Mouse (Mus musculus) midbrain, embryonic 16.5 days (tissue): ENCODE measurements around the gene Epc2. TPM values are rescaled to one million over a fixed set of nuclear protein-coding genes. Genes with fewer than 3 reads are reported as not detected.

Source experiments
- ATAC-seq: fragments of 200-750 bp; cut with Nextera tagmentation; 2 replicates; pipeline ENCODE4 v1.8.0; 2017; ENCODE audit warnings: moderate TSS enrichment
- H3K27ac ChIP-seq: fragments of 300-500 bp; sonication (generic); 2 replicates; pipeline ENCODE4 v1.5.1; 2014; ENCODE audit warnings: mild to moderate bottlenecking, low read length, mixed read lengths
- H3K27me3 ChIP-seq: fragments of 300-500 bp; sonication (generic); 2 replicates; pipeline ENCODE4 v1.6.1; 2014; ENCODE audit warnings: low read depth, low read length, mixed read lengths; ENCODE audit not compliant: control insufficient read depth, insufficient read depth
- H3K36me3 ChIP-seq: fragments of 300-500 bp; sonication (generic); 2 replicates; pipeline ENCODE4 v1.6.1; 2014; ENCODE audit warnings: mild to moderate bottlenecking, low read length, moderate library complexity, mixed read lengths; ENCODE audit not compliant: control insufficient read depth, insufficient read depth
- H3K4me1 ChIP-seq: fragments of 300-500 bp; sonication (generic); 2 replicates; pipeline ENCODE4 v1.6.1; 2014; ENCODE audit warnings: mild to moderate bottlenecking, low read length, mixed read lengths; ENCODE audit not compliant: control insufficient read depth, insufficient read depth
- H3K4me2 ChIP-seq: fragments of 300-500 bp; sonication (generic); 2 replicates; pipeline ENCODE4 v1.6.1; 2014; ENCODE audit warnings: mild to moderate bottlenecking, low read length, mixed read lengths
- H3K4me3 ChIP-seq: fragments of 300-500 bp; sonication (generic); 2 replicates; pipeline ENCODE4 v1.5.1; 2014; ENCODE audit warnings: low read depth, mild to moderate bottlenecking, low read length, moderate library complexity, mixed read lengths
- H3K9ac ChIP-seq: fragments of 300-500 bp; sonication (generic); 2 replicates; pipeline ENCODE4 v1.6.1; 2014; ENCODE audit warnings: low read depth, low read length, mixed read lengths
- H3K9me3 ChIP-seq: fragments of 300-500 bp; sonication (generic); replicated peaks from 2 replicates; pipeline ENCODE4 v1.6.1; 2014; ENCODE audit warnings: mild to moderate bottlenecking, low read length, mixed read lengths; ENCODE audit not compliant: control insufficient read depth, poor library complexity, severe bottlenecking
- WGBS: fragments of 180-500 bp; shearing (Covaris S2); extraction: QIAGEN DNeasy Blood & Tissue Kit; methylation state at CpG from one replicate; pipeline ENCODE4 v1.1.7; 2014; 5-methylcytosine and 5-hydroxymethylcytosine counted together
- polyA plus RNA-seq: library from polyadenylated mRNA; unstranded; fragments of >200 nt; fragmentation: Nextera tagmentation; extraction: Ambion mirVana; gene quantifications from 2 replicates; pipeline ENCODE4 v1.2.1, GENCODE M21; 2015

Epc2 gene
- polyA plus RNA-seq, 1 experiment from 2014 or later: 9.5 TPM

DNA sequence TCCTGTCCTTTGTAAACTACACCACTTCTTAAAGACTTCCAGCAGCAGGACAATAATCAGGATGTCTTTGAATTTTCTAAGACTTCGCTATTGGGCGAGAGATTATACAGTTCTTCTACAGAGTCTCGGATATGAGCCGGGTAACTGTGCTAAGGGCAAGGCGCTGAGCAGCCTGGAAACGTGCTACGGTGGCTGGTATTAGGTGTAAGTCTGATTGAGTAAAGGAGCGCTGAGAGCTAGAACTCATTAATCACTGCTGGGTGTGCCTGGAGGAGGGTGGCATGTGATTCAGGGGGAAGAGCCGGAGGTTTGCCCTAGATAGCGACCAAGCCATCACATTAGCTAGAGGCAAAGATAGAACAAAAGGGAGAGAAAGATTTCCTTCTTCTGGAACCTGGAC, 25.1 kb upstream of the Epc2 start:
- Histone ChIP-seq H3K27ac (no peak overlapping the region), H3K4me3 (no peak overlapping the region), H3K4me2 (no peak overlapping the region), H3K36me3 (no peaks in the 10 kb centered on the region), H3K9me3 (no peaks in the 10 kb centered on the region), H3K9ac (no peak overlapping the region), H3K27me3 (no peaks in the 10 kb centered on the region), H3K4me1 (no peaks in the 10 kb centered on the region)
- WGBS: 80% methylated on average over 10 of the region's 10 CpGs
- ATAC-seq: no peak

GRCm38 (mm10) chr2:49431015-49431414, 20.3 kb upstream of the Epc2 start:
- no peaks in the 10 kb centered on the region for H3K36me3 ChIP-seq
- ATAC-seq: no peak
- no peak overlapping the region for H3K9ac ChIP-seq
- 96% methylated on average over 1 of the region's 1 CpGs for whole genome bisulfite sequencing
- H3K4me3 ChIP-seq: no peak overlapping the region
- no peaks in the 10 kb centered on the region for H3K27me3 ChIP-seq
- H3K27ac ChIP-seq: no peak overlapping the region
- no peak overlapping the region for H3K4me2 ChIP-seq
- no peaks in the 10 kb centered on the region for H3K4me1 ChIP-seq
- no peaks in the 10 kb centered on the region for H3K9me3 ChIP-seq

- no peak for ATAC-seq
- 78% methylated on average over 9 of the region's 9 CpGs for WGBS
- no peak overlapping the region for H3K4me2 ChIP-seq
- no peak overlapping the region for H3K9ac ChIP-seq
- H3K9me3 ChIP-seq: no peaks in the 10 kb centered on the region
- no peaks in the 10 kb centered on the region for H3K4me1 ChIP-seq
- no peak overlapping the region for H3K27ac ChIP-seq
- no peaks in the 10 kb centered on the region for H3K27me3 ChIP-seq
- no peak overlapping the region for H3K4me3 ChIP-seq
- H3K36me3 ChIP-seq: no peaks in the 10 kb centered on the region
These were observed 18.1 kb upstream of the Epc2 start for GRCm38 (mm10) chr2:49433211-49433610.

DNA sequence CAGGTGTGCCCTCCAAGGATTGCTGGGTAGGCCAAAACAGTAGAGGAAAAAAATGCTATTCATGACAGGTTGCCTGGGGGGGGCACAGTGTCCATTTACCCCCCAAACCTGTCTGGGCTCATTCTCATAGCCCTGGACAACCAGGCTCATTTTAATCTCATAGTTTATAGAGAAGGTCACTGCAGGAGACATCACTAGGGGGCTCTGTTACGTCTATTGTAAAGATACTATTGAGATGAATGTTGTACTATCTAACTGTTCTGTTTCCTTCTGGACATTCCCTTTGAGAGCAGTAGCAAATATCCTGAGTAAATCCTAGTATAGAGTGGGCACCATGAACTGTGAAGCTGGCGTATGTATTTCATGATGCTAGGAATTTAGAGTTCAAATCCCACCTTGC, 5.0 kb upstream of the Epc2 start:
- no peak for ATAC-seq
- WGBS: 72% methylated on average over 2 of the region's 2 CpGs
- H3K27ac ChIP-seq: no peak overlapping the region
- no peaks in the 10 kb centered on the region for H3K36me3 ChIP-seq
- H3K9ac ChIP-seq: no peak overlapping the region
- no peak overlapping the region for H3K4me2 ChIP-seq
- no peaks in the 10 kb centered on the region for H3K9me3 ChIP-seq
- H3K27me3 ChIP-seq: no peaks in the 10 kb centered on the region
- H3K4me1 ChIP-seq: peaks cover 4% of the 10 kb centered on the region; the same call in 1 of the 2 replicates
- no peak overlapping the region for H3K4me3 ChIP-seq

GRCm38 (mm10) chr2:49447586-49448475, 3.5 kb upstream of the Epc2 start:
- ATAC-seq: no peak
- WGBS: 53% methylated on average over 8 of the region's 8 CpGs
- H3K4me2 ChIP-seq: no peak overlapping the region
- no peak overlapping the region for H3K9ac ChIP-seq
- H3K9me3 ChIP-seq: no peaks in the 10 kb centered on the region
- H3K27me3 ChIP-seq: no peaks in the 10 kb centered on the region
- H3K4me1 ChIP-seq: peaks cover 4% of the 10 kb centered on the region; the same call in 1 of the 2 replicates
- H3K4me3 ChIP-seq: no peak overlapping the region
- no peak overlapping the region; the same call in 1 of the 2 replicates for H3K27ac ChIP-seq
- no peaks in the 10 kb centered on the region for H3K36me3 ChIP-seq

- H3K4me2 ChIP-seq: peak overlapping the region; percentile 95
- no peaks in the 10 kb centered on the region for H3K36me3 ChIP-seq
- peaks cover 19% of the 10 kb centered on the region for H3K4me1 ChIP-seq
- WGBS: 13% methylated on average over 4 of the region's 4 CpGs
- no peaks in the 10 kb centered on the region for H3K9me3 ChIP-seq
- peak overlapping the region; percentile 99 for H3K4me3 ChIP-seq
- peak overlapping the region; percentile 98; the same call in 1 of the 2 replicates for H3K9ac ChIP-seq
- no peak for ATAC-seq
- H3K27me3 ChIP-seq: no peaks in the 10 kb centered on the region
- H3K27ac ChIP-seq: no peak overlapping the region
These were observed 819 bp upstream of the Epc2 start for GRCm38 (mm10) chr2:49450467-49450866.

- peak overlapping the region; percentile 77 for H3K4me2 ChIP-seq
- peak; percentile 93 for ATAC-seq
- no peaks in the 10 kb centered on the region for H3K36me3 ChIP-seq
- H3K4me3 ChIP-seq: peak overlapping the region; percentile 99
- H3K27me3 ChIP-seq: no peaks in the 10 kb centered on the region
- no peaks in the 10 kb centered on the region for H3K9me3 ChIP-seq
- H3K4me1 ChIP-seq: peaks cover 23% of the 10 kb centered on the region
- WGBS: 0% methylated on average over 41 of the region's 64 CpGs
- H3K27ac ChIP-seq: peak overlapping the region; percentile 100
- peak overlapping the region; percentile 98 for H3K9ac ChIP-seq
These were observed 438 bp downstream of the Epc2 start for GRCm38 (mm10) chr2:49451637-49452211.

DNA sequence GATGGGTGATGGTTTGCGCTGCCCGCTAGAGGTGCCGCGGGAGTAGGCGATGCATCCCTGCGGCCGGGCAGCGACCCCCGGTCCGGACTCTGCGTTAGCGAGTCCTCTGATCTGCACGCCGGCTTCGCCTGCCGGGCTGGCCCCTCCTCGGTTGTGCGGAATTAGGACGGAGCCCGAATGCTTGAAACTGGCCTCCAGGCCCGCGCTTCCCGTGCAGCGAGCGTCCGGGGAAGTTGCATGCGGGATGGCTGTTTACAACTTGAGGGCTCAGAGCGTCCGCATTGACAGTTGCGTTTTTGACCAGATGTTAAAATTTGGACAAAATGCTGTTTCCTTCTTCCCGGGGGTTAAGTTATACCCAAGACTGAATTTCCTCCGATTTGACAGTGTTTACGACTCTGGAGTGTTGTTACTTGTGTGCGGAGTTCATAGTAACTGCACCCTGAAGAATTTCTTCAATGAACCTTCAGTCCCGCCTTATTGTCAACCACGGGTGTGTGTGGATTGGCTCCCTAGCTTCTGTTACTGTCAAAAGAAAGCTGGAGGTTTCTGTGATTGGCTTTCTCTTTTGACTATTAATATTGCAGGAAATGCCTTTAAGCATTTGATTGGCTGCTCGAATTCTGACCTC, 1.3 kb downstream of the Epc2 start:
- peak overlapping the region; percentile 99 for H3K4me3 ChIP-seq
- no peaks in the 10 kb centered on the region for H3K27me3 ChIP-seq
- peaks cover 23% of the 10 kb centered on the region for H3K4me1 ChIP-seq
- H3K27ac ChIP-seq: peak overlapping the region; percentile 100
- peak; percentile 63 for ATAC-seq
- H3K9me3 ChIP-seq: no peaks in the 10 kb centered on the region
- H3K9ac ChIP-seq: peak overlapping the region; percentile 98
- no peaks in the 10 kb centered on the region for H3K36me3 ChIP-seq
- WGBS: under 1% methylated on average over 37 of the region's 37 CpGs
- H3K4me2 ChIP-seq: peak overlapping the region; percentile 77

- whole genome bisulfite sequencing: 81% methylated on average over 2 of the region's 2 CpGs
- H3K9ac ChIP-seq: no peak overlapping the region
- ATAC-seq: no peak
- no peaks in the 10 kb centered on the region for H3K27me3 ChIP-seq
- no peak overlapping the region for H3K27ac ChIP-seq
- H3K36me3 ChIP-seq: no peaks in the 10 kb centered on the region
- peaks cover 19% of the 10 kb centered on the region for H3K4me1 ChIP-seq
- peaks cover 3% of the 10 kb centered on the region; the same call in 1 of the 2 replicates for H3K9me3 ChIP-seq
- H3K4me3 ChIP-seq: no peak overlapping the region
- H3K4me2 ChIP-seq: no peak overlapping the region
These were observed 6.5 kb downstream of the Epc2 start for GRCm38 (mm10) chr2:49457797-49458196.
